Mouse (Mus musculus) stomach, embryonic 14.5 days (tissue): ENCODE results near the gene Ccdc13. TPM values are rescaled to one million over a fixed set of nuclear protein-coding genes. Genes with fewer than 3 reads are reported as not detected.

Experiments
- ATAC-seq: fragments of 200-750 bp; cut with Nextera tagmentation; 2 replicates; pipeline ENCODE4 v1.8.0; 2017; ENCODE audit warnings: low read depth, moderate TSS enrichment; ENCODE audit not compliant: insufficient number of reproducible peaks, insufficient read depth, low FRiP score
- H3K27ac ChIP-seq: fragments of 300-500 bp; sonication (generic); 2 replicates; pipeline ENCODE4 v1.5.1; 2014; ENCODE audit warnings: mild to moderate bottlenecking, low read length, moderate library complexity, mixed read lengths
- H3K27me3 ChIP-seq: fragments of 300-500 bp; sonication (generic); 2 replicates; pipeline ENCODE4 v1.6.1; 2014; ENCODE audit warnings: low read length, control low read depth, mixed read lengths; ENCODE audit not compliant: control insufficient read depth, insufficient read depth
- H3K36me3 ChIP-seq: fragments of 300-500 bp; sonication (generic); 2 replicates; pipeline ENCODE4 v1.6.1; 2014; ENCODE audit warnings: mild to moderate bottlenecking, control low read depth, low read length, moderate library complexity, mixed read lengths; ENCODE audit not compliant: control insufficient read depth, insufficient read depth
- H3K4me1 ChIP-seq: fragments of 300-500 bp; sonication (generic); 2 replicates; pipeline ENCODE4 v1.6.1; 2014; ENCODE audit warnings: low read length, control low read depth, mixed read lengths; ENCODE audit not compliant: control insufficient read depth, insufficient read depth
- H3K4me2 ChIP-seq: fragments of 300-500 bp; sonication (generic); replicated peaks from 2 replicates; pipeline ENCODE4 v1.6.1; 2014; ENCODE audit warnings: low read depth, low read length, control low read depth
- H3K4me3 ChIP-seq: fragments of 300-500 bp; sonication (generic); 2 replicates; pipeline ENCODE4 v1.5.1; 2014; ENCODE audit warnings: low read depth, low read length, control low read depth
- H3K9ac ChIP-seq: fragments of 300-500 bp; sonication (generic); replicated peaks from 2 replicates; pipeline ENCODE4 v1.6.1; 2014; ENCODE audit warnings: low read depth, mild to moderate bottlenecking, control low read depth, low read length, moderate library complexity, mixed read lengths
- H3K9me3 ChIP-seq: fragments of 300-500 bp; sonication (generic); 2 replicates; pipeline ENCODE4 v1.6.1; 2016; ENCODE audit warnings: low read depth, low read length, control low read depth; ENCODE audit not compliant: control insufficient read depth
- WGBS: fragments of 180-500 bp; shearing (Covaris S2); extraction: QIAGEN DNeasy Blood & Tissue Kit; methylation state at CpG from one replicate; pipeline ENCODE4 v1.1.7; 2014; 5-methylcytosine and 5-hydroxymethylcytosine counted together
- polyA plus RNA-seq: library from polyadenylated mRNA; unstranded; fragments of >200 nt; fragmentation: Nextera tagmentation; extraction: Ambion mirVana; gene quantifications from 2 replicates; pipeline ENCODE4 v1.2.1, GENCODE M21; 2014

Ccdc13 gene
- polyA plus RNA-seq, 1 experiment from 2014 or later: 1.4 TPM

- H3K9me3 ChIP-seq: no peaks in the 10 kb centered on the region
- peaks cover 23% of the 10 kb centered on the region; the same call in 1 of the 2 replicates for H3K4me1 ChIP-seq
- no peaks in the 10 kb centered on the region for H3K36me3 ChIP-seq
- no peak overlapping the region for H3K27ac ChIP-seq
- H3K4me2 ChIP-seq: no peak overlapping the region
- 84% methylated on average over 5 of the region's 5 CpGs for WGBS
- H3K4me3 ChIP-seq: no peak overlapping the region
- ATAC-seq: no peak
- H3K27me3 ChIP-seq: no peaks in the 10 kb centered on the region
- no peak overlapping the region for H3K9ac ChIP-seq
Observed at GRCm38 (mm10) chr9:121869432-121869831, 30.2 kb upstream of the Ccdc13 start.

- no peak overlapping the region for H3K9ac ChIP-seq
- H3K36me3 ChIP-seq: no peaks in the 10 kb centered on the region
- 48% methylated on average over 6 of the region's 6 CpGs for WGBS
- H3K4me3 ChIP-seq: no peak overlapping the region
- H3K4me1 ChIP-seq: peaks cover 25% of the 10 kb centered on the region; the same call in 1 of the 2 replicates
- ATAC-seq: peak; percentile 53; the same call in 1 of the 2 replicates
- H3K4me2 ChIP-seq: no peak overlapping the region
- H3K9me3 ChIP-seq: no peaks in the 10 kb centered on the region
- peak overlapping the region; percentile 85 for H3K27ac ChIP-seq
- H3K27me3 ChIP-seq: no peaks in the 10 kb centered on the region
Observed at GRCm38 (mm10) chr9:121868236-121868635, 29.0 kb upstream of the Ccdc13 start.

GRCm38 (mm10) chr9:121867632-121868031, 28.4 kb upstream of the Ccdc13 start:
- no peak overlapping the region for H3K4me2 ChIP-seq
- 40% methylated on average over 6 of the region's 6 CpGs for WGBS
- no peaks in the 10 kb centered on the region for H3K27me3 ChIP-seq
- no peaks in the 10 kb centered on the region for H3K36me3 ChIP-seq
- no peaks in the 10 kb centered on the region for H3K9me3 ChIP-seq
- no peak overlapping the region for H3K9ac ChIP-seq
- H3K27ac ChIP-seq: peak overlapping the region; percentile 73
- no peak overlapping the region for H3K4me3 ChIP-seq
- peaks cover 25% of the 10 kb centered on the region; the same call in 1 of the 2 replicates for H3K4me1 ChIP-seq
- ATAC-seq: peak; percentile 35; the same call in 1 of the 2 replicates

GRCm38 (mm10) chr9:121865425-121866008, 26.3 kb upstream of the Ccdc13 start:
- no peak for ATAC-seq
- Histone ChIP-seq H3K9ac (no peak overlapping the region), H3K4me3 (no peak overlapping the region), H3K9me3 (no peaks in the 10 kb centered on the region), H3K27ac (peak overlapping the region; percentile 62), H3K4me1 (peaks cover 24% of the 10 kb centered on the region; the same call in 1 of the 2 replicates), H3K4me2 (no peak overlapping the region), H3K27me3 (no peaks in the 10 kb centered on the region), H3K36me3 (no peaks in the 10 kb centered on the region)
- WGBS: 26% methylated on average over 3 of the region's 3 CpGs

- Histone ChIP-seq H3K4me1 (peaks cover 21% of the 10 kb centered on the region; the same call in 1 of the 2 replicates), H3K9me3 (no peaks in the 10 kb centered on the region), H3K27ac (peak overlapping the region; percentile 62; the same call in 1 of the 2 replicates), H3K9ac (no peak overlapping the region), H3K4me2 (no peak overlapping the region), H3K4me3 (no peak overlapping the region), H3K27me3 (no peaks in the 10 kb centered on the region), H3K36me3 (no peaks in the 10 kb centered on the region)
- ATAC-seq: no peak
- WGBS: 32% methylated on average over 4 of the region's 4 CpGs
Observed at GRCm38 (mm10) chr9:121864837-121865236, 25.6 kb upstream of the Ccdc13 start.

- H3K27ac ChIP-seq: no peak overlapping the region
- H3K4me1 ChIP-seq: peaks cover 17% of the 10 kb centered on the region; the same call in 1 of the 2 replicates
- no peak for ATAC-seq
- no peak overlapping the region for H3K4me3 ChIP-seq
- 87% methylated on average over 2 of the region's 2 CpGs for WGBS
- no peaks in the 10 kb centered on the region for H3K9me3 ChIP-seq
- H3K4me2 ChIP-seq: no peak overlapping the region
- H3K27me3 ChIP-seq: no peaks in the 10 kb centered on the region
- no peaks in the 10 kb centered on the region for H3K36me3 ChIP-seq
- H3K9ac ChIP-seq: no peak overlapping the region
Observed at GRCm38 (mm10) chr9:121860921-121861320, 21.7 kb upstream of the Ccdc13 start.

GRCm38 (mm10) chr9:121859345-121859744, 20.1 kb upstream of the Ccdc13 start:
- Histone ChIP-seq H3K4me1 (peaks cover 7% of the 10 kb centered on the region; the same call in 1 of the 2 replicates), H3K9ac (no peak overlapping the region), H3K27ac (no peak overlapping the region), H3K4me3 (no peak overlapping the region), H3K9me3 (no peaks in the 10 kb centered on the region), H3K27me3 (no peaks in the 10 kb centered on the region), H3K36me3 (no peaks in the 10 kb centered on the region), H3K4me2 (no peak overlapping the region)
- WGBS: 94% methylated on average over 2 of the region's 2 CpGs
- no peak for ATAC-seq

GRCm38 (mm10) chr9:121858153-121858488, 18.9 kb upstream of the Ccdc13 start, which contains the start of gene Higd1a:
Gene Higd1a (minus strand): TSS chr9:121858362.
- H3K4me3 ChIP-seq: peak within 1 kb of the TSS; percentile 65
- WGBS: 6% methylated on average over 6 of the region's 6 CpGs
- H3K27me3 ChIP-seq: no peaks in the 10 kb centered on the region
- H3K9ac ChIP-seq: peak within 1 kb of the TSS; percentile 67
- peaks cover 6% of the 10 kb centered on the region; the same call in 1 of the 2 replicates for H3K4me1 ChIP-seq
- H3K9me3 ChIP-seq: no peaks in the 10 kb centered on the region
- ATAC-seq: no peak
- H3K27ac ChIP-seq: peak within 1 kb of the TSS; percentile 97
- peak within 1 kb of the TSS; percentile 78 for H3K4me2 ChIP-seq
- no peaks in the 10 kb centered on the region for H3K36me3 ChIP-seq
